Mouse (Mus musculus) erythroblast, embryonic 14.5 days (primary cell): ENCODE data around the gene Ephb1.

Experiments used
- GATA1 ChIP-seq: IDR thresholded peaks from 2 replicates; pipeline ENCODE4 v1.6.1; 2012; ENCODE audit warnings: low read length, inconsistent platforms, mixed read lengths
- TAL1 ChIP-seq: IDR thresholded peaks from 3 replicates; pipeline ENCODE4 v1.6.1; 2012; ENCODE audit warnings: low read length, inconsistent platforms, mixed read lengths

DNA sequence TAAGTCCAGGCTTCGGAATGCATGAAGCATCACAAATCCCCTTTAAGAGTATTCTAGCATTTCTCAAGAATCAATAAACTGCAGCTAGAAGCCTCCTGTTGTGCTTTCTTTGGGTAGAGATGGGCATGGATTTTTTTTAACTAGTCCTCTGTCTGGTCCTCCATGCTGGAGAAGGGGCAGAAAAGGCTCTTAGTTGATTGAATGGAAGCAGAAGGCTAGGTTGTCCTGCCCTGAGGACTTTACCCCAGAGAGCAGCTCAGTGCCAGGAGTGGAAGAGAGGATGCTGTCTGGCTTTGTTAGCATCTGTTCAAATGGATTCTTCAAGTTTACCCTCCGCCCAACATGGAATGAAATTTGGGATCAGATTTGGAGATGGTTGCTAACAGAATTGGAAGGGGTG is 25.7 kb upstream of the Ephb1 start:
- no peak for TF ChIP-seq GATA1
- TF ChIP-seq TAL1, result no peak
